Mouse (Mus musculus) bone marrow macrophage, adult 2 months (primary cell): ENCODE results near the gene Bard1.

Experiments used
- CTCF ChIP-seq: IDR thresholded peaks from 2 replicates; pipeline ENCODE4 v1.5.1; 2012; ENCODE audit warnings: low read depth, mild to moderate bottlenecking, low read length, moderate library complexity
- POLR2A ChIP-seq: IDR thresholded peaks from 2 replicates; pipeline ENCODE4 v1.6.1; 2012; ENCODE audit warnings: mild to moderate bottlenecking, low read depth, low read length, borderline replicate concordance

DNA sequence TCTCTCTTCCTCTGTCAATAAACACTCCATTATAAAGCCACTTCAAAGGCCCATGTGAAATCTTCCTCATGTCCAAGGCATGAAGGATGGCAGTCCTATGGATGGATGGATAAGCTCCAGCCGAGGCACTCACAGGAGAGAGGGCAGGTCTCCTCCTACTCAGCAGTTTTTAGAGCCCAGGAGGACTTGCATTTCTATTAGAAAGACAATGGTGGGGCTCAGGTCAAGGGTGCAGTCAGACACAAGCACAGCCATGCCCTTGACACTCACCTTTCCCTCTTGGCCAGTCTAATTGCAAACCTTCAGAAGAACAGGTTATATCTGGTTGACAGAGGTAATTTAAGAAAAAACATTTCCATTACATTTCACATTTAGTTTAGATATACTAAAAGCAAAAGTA, 67.4 kb downstream of the Bard1 start:
- no peak for TF ChIP-seq POLR2A
- TF ChIP-seq CTCF, result no peak
